Mouse (Mus musculus): ENCODE results near the gene Ntrk3. TPM values are rescaled to one million over a fixed set of nuclear protein-coding genes. Genes with fewer than 3 reads are reported as not detected.

Ntrk3 gene
- polyA plus RNA-seq, 1 experiment from 2014 or later = 21.1 TPM

DNA sequence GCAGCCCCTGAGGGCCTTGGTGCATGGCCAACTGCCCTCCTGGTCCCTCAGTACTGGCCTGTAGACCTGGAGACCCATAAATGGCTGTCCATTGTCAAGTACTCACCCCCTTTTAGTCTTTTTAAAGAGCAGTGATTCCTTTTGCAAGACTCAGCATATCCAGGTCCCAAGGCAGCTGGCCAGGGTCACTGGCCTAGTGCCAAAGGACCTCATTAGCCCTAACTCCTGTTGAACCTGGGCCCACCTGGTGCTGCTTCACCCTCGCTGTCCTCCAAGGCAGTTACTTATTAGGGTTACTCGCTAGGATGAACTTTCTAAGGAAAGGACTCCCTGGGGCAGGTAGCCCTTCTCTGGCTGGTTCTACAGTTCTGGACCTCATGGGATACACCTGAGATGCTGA is 579.9 kb downstream of the Ntrk3 start:
- H3K27ac ChIP-seq = no peak overlapping the region
- 80% methylated on average over 2 of the region's 2 CpGs for WGBS
- H3K36me3 ChIP-seq = no peaks in the 10 kb centered on the region
- H3K27me3 ChIP-seq = no peaks in the 10 kb centered on the region
- no peak for ATAC-seq (ENCODE audit: low FRiP score)
- no peak overlapping the region for H3K9ac ChIP-seq
- H3K9me3 ChIP-seq = no peaks in the 10 kb centered on the region
- no peak overlapping the region for H3K4me2 ChIP-seq
- no peaks in the 10 kb centered on the region for H3K4me1 ChIP-seq (replicated peaks)
- no peak overlapping the region for H3K4me3 ChIP-seq

- H3K4me3 ChIP-seq = no peak overlapping the region
- H3K27ac ChIP-seq = 0 out of 2 replicates have a peak overlapping the region, but pooled peaks have one; percentile 18
- no peak for ATAC-seq (ENCODE audit: low FRiP score)
- no peaks in the 10 kb centered on the region for H3K9me3 ChIP-seq
- no peaks in the 10 kb centered on the region for H3K36me3 ChIP-seq
- H3K4me1 ChIP-seq (replicated peaks) = peaks cover 2% of the 10 kb centered on the region; the same call in 1 of the 2 replicates
- H3K27me3 ChIP-seq = no peaks in the 10 kb centered on the region
- 25% methylated on average over 4 of the region's 4 CpGs for WGBS
- no peak overlapping the region for H3K4me2 ChIP-seq
- no peak overlapping the region for H3K9ac ChIP-seq
These were observed 592.6 kb downstream of the Ntrk3 start for GRCm38 (mm10) chr7:78145251-78145650.

DNA sequence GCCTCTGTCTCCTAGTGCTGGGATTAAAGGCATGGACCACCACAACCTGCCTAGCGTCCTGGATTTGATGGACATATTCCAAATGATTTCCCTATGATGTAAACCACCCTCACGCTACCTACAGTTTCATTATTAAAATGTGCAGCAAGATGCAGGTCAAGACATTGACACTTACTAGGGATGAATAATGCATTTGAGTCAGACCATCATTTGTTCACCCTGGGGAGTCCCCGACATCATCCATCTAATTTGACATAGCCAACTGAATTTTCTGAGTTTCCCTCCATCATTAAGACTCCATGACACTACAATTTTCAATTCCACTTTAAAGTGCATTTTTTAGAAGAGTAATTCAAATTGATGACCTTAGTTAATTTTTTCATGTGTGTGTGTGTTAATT is 593.0 kb downstream of the Ntrk3 start:
- H3K9ac ChIP-seq = no peak overlapping the region
- no peak overlapping the region for H3K4me3 ChIP-seq
- no peaks in the 10 kb centered on the region for H3K36me3 ChIP-seq
- H3K9me3 ChIP-seq = no peaks in the 10 kb centered on the region
- no peak overlapping the region for H3K27ac ChIP-seq
- H3K4me2 ChIP-seq = no peak overlapping the region
- no peaks in the 10 kb centered on the region for H3K27me3 ChIP-seq
- WGBS = 31% methylated on average over 3 of the region's 3 CpGs
- H3K4me1 ChIP-seq (replicated peaks) = peaks cover 2% of the 10 kb centered on the region; the same call in 1 of the 2 replicates
- ATAC-seq (ENCODE audit: low FRiP score) = no peak

DNA sequence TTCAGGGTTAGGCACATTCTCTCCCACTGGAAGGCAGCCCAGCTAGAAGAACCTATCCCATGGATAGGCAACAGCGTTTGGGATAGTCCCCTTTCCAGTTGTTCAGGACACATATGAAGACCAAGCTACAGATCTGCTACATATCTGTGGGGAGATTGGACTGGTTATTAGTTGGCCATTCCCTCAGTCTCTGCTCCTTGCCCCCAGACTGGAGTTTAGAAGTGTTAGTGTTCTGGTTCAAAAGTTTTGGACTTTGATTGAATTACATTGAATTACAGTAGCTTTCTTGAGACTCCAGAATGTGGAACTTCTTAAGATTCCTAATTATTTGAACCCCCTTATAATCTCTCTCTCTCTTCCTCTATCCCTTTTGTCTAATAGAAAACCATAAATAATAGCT is 607.8 kb downstream of the Ntrk3 start:
- Histone ChIP-seq H3K27me3 (no peaks in the 10 kb centered on the region), H3K4me1 (replicated peaks) (no peaks in the 10 kb centered on the region), H3K27ac (no peak overlapping the region), H3K4me3 (no peak overlapping the region), H3K36me3 (no peaks in the 10 kb centered on the region), H3K4me2 (no peak overlapping the region), H3K9me3 (no peaks in the 10 kb centered on the region), H3K9ac (no peak overlapping the region)
- ATAC-seq (ENCODE audit: low FRiP score) = no peak
- 88% methylated on average over 1 of the region's 1 CpGs for WGBS

Other genes starting within 250 kb of the Ntrk3 start
- 71.9 and 73.9 TPM in 2 replicates for gene Mrps11, start 45.1 kb upstream of the Ntrk3 start, polyA plus RNA-seq (2015; fragmentation: Nextera tagmentation; extraction: Ambion mirVana)
- 57.1 and 57.5 TPM in 2 replicates for gene Mrpl46, start 45.5 kb upstream of the Ntrk3 start, polyA plus RNA-seq (2015; fragmentation: Nextera tagmentation; extraction: Ambion mirVana)
- 15.5 and 18.5 TPM in 2 replicates for gene Det1, start 109.3 kb upstream of the Ntrk3 start, polyA plus RNA-seq (2015; fragmentation: Nextera tagmentation; extraction: Ambion mirVana)
- 47.0 and 50.3 TPM in 2 replicates for gene Aen, start 157.8 kb upstream of the Ntrk3 start, polyA plus RNA-seq (2015; fragmentation: Nextera tagmentation; extraction: Ambion mirVana)
- 0.40 and 0.42 TPM in 2 replicates for gene Isg20, start 175.4 kb upstream of the Ntrk3 start, polyA plus RNA-seq (2015; fragmentation: Nextera tagmentation; extraction: Ambion mirVana)